Mouse (Mus musculus): Measurements from ENCODE around the gene Rragd. TPM values are rescaled to one million over a fixed set of nuclear protein-coding genes. Genes with fewer than 3 reads are reported as not detected.
"Not testable (repeated sequence)": the region's sequence is repeated elsewhere in the genome, so short reads cannot be mapped to it uniquely, and the experiment has no call there.

Gene Rragd
- polyA plus RNA-seq, 1 experiment from 2014 or later = 31.2 TPM

DNA sequence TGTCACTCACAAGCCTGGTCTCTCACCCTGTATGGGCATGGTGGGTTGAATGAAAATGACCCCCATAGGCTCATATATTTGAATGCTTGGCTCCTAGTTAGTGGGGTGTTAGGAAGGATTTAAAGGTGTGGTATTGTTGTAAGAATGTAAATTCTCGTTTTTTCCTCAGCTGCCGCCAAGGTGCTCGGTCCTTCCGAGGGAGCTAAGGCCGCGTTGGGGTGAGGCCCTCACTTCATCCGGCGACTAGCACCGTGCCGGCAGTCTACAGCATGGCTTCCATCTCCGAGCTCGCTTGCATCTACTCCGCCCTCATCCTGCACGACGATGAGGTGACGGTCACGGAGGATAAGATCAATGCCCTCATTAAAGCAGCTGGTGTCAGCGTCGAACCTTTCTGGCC lies 18.2 kb upstream of the Rragd start:
- not testable (repeated sequence) for H3K27me3 ChIP-seq; H3K4me2 ChIP-seq; H3K9me3 ChIP-seq; H3K36me3 ChIP-seq (replicated peaks); H3K9ac ChIP-seq; ATAC-seq (ENCODE audit: low FRiP score); H3K4me3 ChIP-seq (replicated peaks); H3K4me1 ChIP-seq; H3K27ac ChIP-seq
- WGBS = 91% methylated on average over 19 of the region's 19 CpGs

- Histone ChIP-seq H3K9me3 (peaks cover 18% of the 10 kb centered on the region), H3K27ac (no peak overlapping the region), H3K36me3 (replicated peaks) (no peaks in the 10 kb centered on the region), H3K4me1 (peaks cover 5% of the 10 kb centered on the region), H3K4me3 (replicated peaks) (no peak overlapping the region), H3K9ac (no peak overlapping the region), H3K4me2 (no peak overlapping the region), H3K27me3 (peaks cover 15% of the 10 kb centered on the region)
- ATAC-seq (ENCODE audit: low FRiP score) = no peak
- WGBS = 91% methylated on average over 4 of the region's 4 CpGs
Observed at GRCm38 (mm10) chr4:32977331-32977730, 5.5 kb upstream of the Rragd start.

- WGBS = 76% methylated on average over 3 of the region's 3 CpGs
- Histone ChIP-seq H3K4me2 (no peak overlapping the region), H3K9ac (no peak overlapping the region), H3K9me3 (no peaks in the 10 kb centered on the region), H3K4me1 (peaks cover 16% of the 10 kb centered on the region), H3K27me3 (peaks cover 15% of the 10 kb centered on the region), H3K36me3 (replicated peaks) (no peaks in the 10 kb centered on the region), H3K4me3 (replicated peaks) (no peak overlapping the region), H3K27ac (no peak overlapping the region)
- ATAC-seq (ENCODE audit: low FRiP score) = no peak
Observed at GRCm38 (mm10) chr4:32980061-32980460, 2.8 kb upstream of the Rragd start.

- Histone ChIP-seq H3K27ac (no peak overlapping the region), H3K4me2 (peak overlapping the region; percentile 92; the same call in 1 of the 2 replicates), H3K4me1 (peaks cover 29% of the 10 kb centered on the region), H3K4me3 (replicated peaks) (no peak overlapping the region), H3K9ac (no peak overlapping the region; the same call in 1 of the 2 replicates), H3K27me3 (peaks cover 15% of the 10 kb centered on the region), H3K36me3 (replicated peaks) (no peaks in the 10 kb centered on the region), H3K9me3 (no peaks in the 10 kb centered on the region)
- WGBS = 32% methylated on average over 5 of the region's 5 CpGs
- no peak for ATAC-seq (ENCODE audit: low FRiP score)
Observed at GRCm38 (mm10) chr4:32981617-32982016, 1.2 kb upstream of the Rragd start.

- peaks cover 29% of the 10 kb centered on the region for H3K4me1 ChIP-seq
- no peaks in the 10 kb centered on the region for H3K36me3 ChIP-seq (replicated peaks)
- peak; percentile 53 for ATAC-seq (ENCODE audit: low FRiP score)
- no peaks in the 10 kb centered on the region for H3K9me3 ChIP-seq
- peak overlapping the region; percentile 95 for H3K27ac ChIP-seq
- H3K27me3 ChIP-seq = peaks cover 15% of the 10 kb centered on the region
- H3K4me3 ChIP-seq (replicated peaks) = peak overlapping the region; percentile 85
- H3K9ac ChIP-seq = peak overlapping the region; percentile 93
- H3K4me2 ChIP-seq = peak overlapping the region; percentile 92
- WGBS = 3% methylated on average over 15 of the region's 15 CpGs
Observed at GRCm38 (mm10) chr4:32982041-32982715, 659 bp upstream of the Rragd start.

DNA sequence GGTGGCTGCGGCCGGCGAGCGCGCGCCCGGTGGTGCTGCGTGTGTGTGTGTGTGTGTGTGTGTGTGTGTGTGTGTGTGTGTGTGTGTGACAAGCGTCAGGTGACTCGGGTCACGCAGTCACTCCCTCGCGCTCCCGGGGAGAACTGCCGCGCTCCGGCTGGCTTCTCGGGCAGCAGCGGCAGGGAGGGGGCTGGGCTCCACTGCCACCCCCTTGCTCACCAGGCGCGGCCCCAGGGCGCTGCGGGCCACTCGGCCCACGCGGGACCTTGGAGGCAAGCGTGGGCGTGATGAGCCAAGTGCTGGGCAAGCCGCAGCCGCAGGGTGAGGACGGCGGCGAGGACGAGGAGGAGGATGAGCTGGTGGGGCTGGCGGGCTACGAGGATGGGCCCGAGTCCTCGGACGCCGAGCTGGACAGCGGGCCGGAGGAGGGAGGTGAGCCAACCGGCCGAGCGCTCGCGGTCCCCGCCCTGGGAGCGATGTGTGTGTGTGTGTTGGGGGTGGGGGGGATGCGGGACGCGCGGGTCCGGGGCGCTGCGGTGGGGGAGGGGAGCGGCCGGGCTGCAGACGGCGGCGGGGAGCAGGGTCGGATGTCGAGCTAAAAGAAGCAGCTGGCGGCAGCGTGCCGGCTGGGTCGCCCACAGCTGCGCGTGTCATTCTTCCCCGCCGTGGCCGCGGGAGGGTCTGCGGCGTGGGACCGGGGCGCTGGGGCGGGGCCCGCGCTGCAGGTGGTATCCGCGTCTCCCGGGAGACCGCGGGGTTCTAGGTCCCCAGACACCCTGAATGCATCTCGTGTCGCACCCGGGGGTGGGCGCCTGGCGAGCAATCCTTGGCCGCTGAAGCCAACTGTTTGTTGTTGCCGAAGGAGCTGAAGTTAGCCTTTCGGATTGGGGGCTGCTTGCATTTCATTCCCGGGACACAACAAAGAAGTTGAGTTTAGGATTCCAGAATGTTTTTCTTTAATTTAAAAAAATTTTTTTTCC lies 629 bp downstream of the Rragd start:
- H3K27me3 ChIP-seq = peaks cover 15% of the 10 kb centered on the region
- under 1% methylated on average over 75 of the region's 94 CpGs for WGBS
- H3K4me3 ChIP-seq (replicated peaks) = peak overlapping the region; percentile 85
- H3K9me3 ChIP-seq = no peaks in the 10 kb centered on the region
- peak overlapping the region; percentile 92 for H3K4me2 ChIP-seq
- peak overlapping the region; percentile 95 for H3K27ac ChIP-seq
- peak; percentile 76 for ATAC-seq (ENCODE audit: low FRiP score)
- peaks cover 29% of the 10 kb centered on the region for H3K4me1 ChIP-seq
- peak overlapping the region; percentile 93 for H3K9ac ChIP-seq
- no peaks in the 10 kb centered on the region for H3K36me3 ChIP-seq (replicated peaks)

- Histone ChIP-seq H3K9me3 (no peaks in the 10 kb centered on the region), H3K27ac (peak overlapping the region; percentile 95), H3K4me2 (peak overlapping the region; percentile 92), H3K4me3 (replicated peaks) (peak overlapping the region; percentile 85), H3K27me3 (peaks cover 15% of the 10 kb centered on the region), H3K4me1 (peaks cover 29% of the 10 kb centered on the region), H3K9ac (peak overlapping the region; percentile 93), H3K36me3 (replicated peaks) (no peaks in the 10 kb centered on the region)
- ATAC-seq (ENCODE audit: low FRiP score) = no peak
- WGBS = under 1% methylated on average over 13 of the region's 13 CpGs
Observed at GRCm38 (mm10) chr4:32984242-32984641, 1.4 kb downstream of the Rragd start.

- Histone ChIP-seq H3K9me3 (no peaks in the 10 kb centered on the region), H3K4me2 (peak overlapping the region; percentile 92), H3K4me3 (replicated peaks) (peak overlapping the region; percentile 85), H3K4me1 (peaks cover 29% of the 10 kb centered on the region), H3K36me3 (replicated peaks) (no peaks in the 10 kb centered on the region), H3K27me3 (peaks cover 15% of the 10 kb centered on the region), H3K9ac (peak overlapping the region; percentile 93), H3K27ac (peak overlapping the region; percentile 95)
- 8% methylated on average over 13 of the region's 13 CpGs for WGBS
- ATAC-seq (ENCODE audit: low FRiP score) = no peak
Observed at GRCm38 (mm10) chr4:32984801-32985675, 2.2 kb downstream of the Rragd start.

GRCm38 (mm10) chr4:32985684-32986083 lies 2.8 kb downstream of the Rragd start:
- H3K4me2 ChIP-seq = peak overlapping the region; percentile 23
- H3K36me3 ChIP-seq (replicated peaks) = no peaks in the 10 kb centered on the region
- H3K4me3 ChIP-seq (replicated peaks) = no peak overlapping the region
- 4% methylated on average over 3 of the region's 3 CpGs for WGBS
- H3K4me1 ChIP-seq = peaks cover 29% of the 10 kb centered on the region
- peak overlapping the region; percentile 95; the same call in 1 of the 2 replicates for H3K27ac ChIP-seq
- H3K9me3 ChIP-seq = no peaks in the 10 kb centered on the region
- ATAC-seq (ENCODE audit: low FRiP score) = no peak
- H3K9ac ChIP-seq = no peak overlapping the region
- H3K27me3 ChIP-seq = peaks cover 13% of the 10 kb centered on the region

GRCm38 (mm10) chr4:32987006-32987405 lies 4.2 kb downstream of the Rragd start:
- ATAC-seq (ENCODE audit: low FRiP score) = no peak
- Histone ChIP-seq H3K27ac (no peak overlapping the region), H3K9ac (no peak overlapping the region), H3K36me3 (replicated peaks) (no peaks in the 10 kb centered on the region), H3K9me3 (no peaks in the 10 kb centered on the region), H3K4me1 (peaks cover 27% of the 10 kb centered on the region), H3K4me2 (no peak overlapping the region), H3K4me3 (replicated peaks) (no peak overlapping the region), H3K27me3 (0 out of 2 replicates have a peak, but pooled peaks cover under 1% of the 10 kb centered on the region)
- WGBS = 72% methylated on average over 3 of the region's 3 CpGs

- Histone ChIP-seq H3K27me3 (no peaks in the 10 kb centered on the region), H3K4me2 (no peak overlapping the region), H3K27ac (no peak overlapping the region), H3K36me3 (replicated peaks) (no peaks in the 10 kb centered on the region), H3K4me3 (replicated peaks) (no peak overlapping the region), H3K9ac (no peak overlapping the region), H3K4me1 (peaks cover 19% of the 10 kb centered on the region), H3K9me3 (no peaks in the 10 kb centered on the region)
- 86% methylated on average over 2 of the region's 2 CpGs for WGBS
- no peak for ATAC-seq (ENCODE audit: low FRiP score)
Observed at GRCm38 (mm10) chr4:32989346-32989745, 6.5 kb downstream of the Rragd start.
